Mouse (Mus musculus) heart, postnatal 36 days (tissue): ENCODE results near the gene Gnl1. TPM values are rescaled to one million over a fixed set of nuclear protein-coding genes. Genes with fewer than 3 reads are reported as not detected.

ENCODE experiments used
- microRNA-seq, 2 experiments: library from miRNA; unstranded; fragments of <30 nt; microRNA quantifications; one replicate each; pipeline ENCODE4 v1.2.0; 2021; ENCODE audit warnings: borderline number of aligned reads in 2 of 2
- total RNA-seq, 2 experiments: library from RNA; stranded (reverse); gene quantifications; 2 replicates each; pipeline ENCODE4 v1.2.3; 2021

Gene Gnl1
- total RNA-seq, 2 experiments from 2014 or later: 28.6 to 32.7 TPM

Small RNAs within 50 kb of the gene (microRNA-seq; reads per million reads assigned to microRNA genes)
- gene Mir877: 37.6 to 45.1 reads per million in 2 experiments

Other genes with a start within 250 kb of the Gnl1 start
- 10 to 100 TPM; 26.8 to 43.0 TPM for gene Ier3, start 158.2 kb upstream of the Gnl1 start, total RNA-seq
- 100 to 1,000 TPM; 154 to 159 TPM for gene Flot1, start 156.6 kb upstream of the Gnl1 start, total RNA-seq
- gene Tubb5, start 141.5 kb upstream of the Gnl1 start, total RNA-seq: 10 to 100 TPM; 87.6 to 91.6 TPM
- 10 to 100 TPM; 12.2 to 14.2 TPM for gene Mdc1, start 138.3 kb upstream of the Gnl1 start, total RNA-seq
- 1 to 10 TPM; 2.3 to 2.4 TPM for gene Nrm, start 118.5 kb upstream of the Gnl1 start, total RNA-seq
- gene Ppp1r18, start 114.3 kb upstream of the Gnl1 start, total RNA-seq: 10 to 100 TPM; 15.6 to 17.0 TPM
- gene Dhx16, start 100.0 kb upstream of the Gnl1 start, total RNA-seq: 10 to 100 TPM; 19.2 to 22.2 TPM
- gene 2310061I04Rik, start 82.4 kb upstream of the Gnl1 start, total RNA-seq: 100 to 1,000 TPM; 109 to 112 TPM
- gene Atat1, start 69.8 kb upstream of the Gnl1 start, total RNA-seq: 1 to 10 TPM; 6.6 to 6.8 TPM
- 10 to 100 TPM; 51.6 to 53.4 TPM for gene Mrps18b, start 63.5 kb upstream of the Gnl1 start, total RNA-seq
- 10 to 100 TPM; 22.6 to 44.3 TPM for gene Ppp1r10, start 63.4 kb upstream of the Gnl1 start, total RNA-seq
- 10 to 100 TPM; 69.8 to 73.4 TPM for gene Abcf1, start 10.1 kb upstream of the Gnl1 start, total RNA-seq
- 1 to 10 TPM; 3.9 to 6.3 TPM for gene Prr3, start 385 bp downstream of the Gnl1 start, total RNA-seq
- gene H2-T24, start 40.7 kb downstream of the Gnl1 start, total RNA-seq: 10 to 100 TPM in 1 of 2 experiments, 1 to 10 TPM in 1; 6.5 to 14.0 TPM
- gene H2-T23, start 53.0 kb downstream of the Gnl1 start, total RNA-seq: 10 to 100 TPM; 23.7 to 38.9 TPM
- gene H2-T22, start 62.9 kb downstream of the Gnl1 start, total RNA-seq: 1 to 10 TPM; 9.5 to 10.0 TPM
- gene Gm6034, start 63.1 kb downstream of the Gnl1 start, total RNA-seq: not detected
- 1 to 10 TPM; 3.4 to 4.3 TPM for gene Gm11127, start 78.5 kb downstream of the Gnl1 start, total RNA-seq
- under 1 TPM; 0.19 to 0.22 TPM for gene Gm19684, start 141.8 kb downstream of the Gnl1 start, total RNA-seq
- gene Gm7030, start 149.6 kb downstream of the Gnl1 start, total RNA-seq: not detected
- not detected for gene Gm8909, start 188.7 kb downstream of the Gnl1 start, total RNA-seq
- not detected for gene H2-T3, start 210.4 kb downstream of the Gnl1 start, total RNA-seq